In the genomic region with DNA sequence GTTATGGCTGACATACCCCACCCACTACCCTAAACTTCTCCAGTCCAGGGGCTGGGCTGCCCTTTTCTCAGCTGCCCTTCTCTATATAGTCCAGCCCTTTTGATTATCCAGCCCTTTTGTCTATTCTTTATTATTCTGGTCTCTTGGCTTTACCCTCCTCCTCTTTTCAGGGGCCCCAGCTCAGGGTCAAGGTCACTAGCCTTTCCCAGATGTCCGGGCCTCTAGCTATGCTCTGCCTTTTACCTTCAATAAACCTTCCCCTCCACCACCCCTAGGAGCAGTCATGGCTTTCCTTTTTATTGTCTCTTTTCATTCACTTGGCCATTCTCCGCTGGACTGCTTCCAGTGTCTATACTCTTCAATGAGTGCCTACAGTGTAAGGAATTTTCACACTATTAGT, we compare ENCODE assay signal across 25 mouse cellular contexts. TPM values are rescaled to one million over a fixed set of nuclear protein-coding genes. Genes with fewer than 3 reads are reported as not detected.
DNase-seq lines count a peak whose midpoint lies in the region; ATAC-seq lines count a peak whose summit lies in the region.
"Had no signal": no experiment of that assay in that cellular context is flagged by ENCODE, and none has a peak within 500 bp of the region (broad histone marks: within the 10 kb centered on the region; RNA-seq: fewer than 3 reads in every experiment).

No protein-coding gene starts in this region.

- no peaks in the 10 kb centered on the region for H3K27me3 ChIP-seq in hindbrain, embryonic 10.5 days (ENCODE audit: insufficient read depth, poor library complexity, severe bottlenecking)
- no peaks in the 10 kb centered on the region for H3K27me3 ChIP-seq in hindbrain, embryonic 14.5 days (ENCODE audit: control insufficient read depth, insufficient read depth, low read length)
- no peaks in the 10 kb centered on the region for H3K27me3 ChIP-seq in neural tube, embryonic 15.5 days (replicated peaks)
- no peaks in the 10 kb centered on the region for H3K27me3 ChIP-seq in embryonic facial prominence, embryonic 10.5 days (replicated peaks; ENCODE audit: low read depth, poor library complexity, severe bottlenecking)
- H3K27me3 ChIP-seq: embryonic facial prominence, embryonic 13.5 days; forebrain, embryonic 12.5 days; forebrain, embryonic 15.5 days; heart, embryonic 12.5 days; heart, embryonic 15.5 days; hindbrain, embryonic 15.5 days had no signal

- peak overlapping the region; percentile 56; the same call in 1 of the 2 replicates for H3K27ac ChIP-seq in hindbrain, embryonic 10.5 days
- H3K27ac ChIP-seq in hindbrain, embryonic 14.5 days: no peak overlapping the region
- H3K27ac ChIP-seq in neural tube, embryonic 15.5 days (replicated peaks): no peak overlapping the region
- no peak overlapping the region for H3K27ac ChIP-seq in embryonic facial prominence, embryonic 10.5 days (replicated peaks)
- H3K27ac ChIP-seq: embryonic facial prominence, embryonic 13.5 days; forebrain, embryonic 12.5 days; forebrain, embryonic 15.5 days; heart, embryonic 15.5 days; hindbrain, embryonic 15.5 days had no signal

- H3K4me3 ChIP-seq in hindbrain, embryonic 10.5 days: no peak overlapping the region
- H3K4me3 ChIP-seq in hindbrain, embryonic 14.5 days (replicated peaks; ENCODE audit: low read length): no peak overlapping the region
- no peak overlapping the region for H3K4me3 ChIP-seq in neural tube, embryonic 15.5 days (replicated peaks)
- no peak overlapping the region for H3K4me3 ChIP-seq in embryonic facial prominence, embryonic 10.5 days
- H3K4me3 ChIP-seq: embryonic facial prominence, embryonic 13.5 days; erythroblast, embryonic 14.5 days; forebrain, embryonic 12.5 days; forebrain, embryonic 15.5 days; heart, embryonic 12.5 days; heart, embryonic 15.5 days; hindbrain, embryonic 15.5 days had no signal

- no peak for ATAC-seq in hindbrain, embryonic 14.5 days (ENCODE audit: low FRiP score)
- no peak for ATAC-seq in neural tube, embryonic 15.5 days (ENCODE audit: low FRiP score)
- ATAC-seq: CD4-positive, CD25-positive, alpha-beta regulatory T cell, adult 4 months; forebrain, embryonic 15.5 days had no signal

- DNase-seq in hindbrain, embryonic 10.5 days (ENCODE audit: low spot score): peak; percentile 58
- DNase-seq in hindbrain, embryonic 14.5 days (ENCODE audit: low spot score): no peak
- peak; percentile 9 for DNase-seq in lung, postnatal 25 days (ENCODE audit: low spot score)
- DNase-seq in lung, postnatal 10 days: no peak
- peak; percentile 29 for DNase-seq in neural tube, embryonic 10.5 days (ENCODE audit: extremely low spot score, low spot score)
- DNase-seq in embryonic facial prominence, embryonic 10.5 days (ENCODE audit: low spot score): peak; percentile 16
- DNase-seq in layer of hippocampus, postnatal 14 days (ENCODE audit: low spot score in 2 of 2): no peak
- DNase-seq: adrenal gland, postnatal 10 days; adrenal gland, postnatal 36 days; cerebellum, adult 18-20 months; cerebellum, adult 9-10 months; cerebellum, postnatal 14 days; gastrocnemius, postnatal 25 days; heart, adult 18-20 months; heart, postnatal 10 days; heart, postnatal 36 days had no signal

- H3K36me3 ChIP-seq in hindbrain, embryonic 10.5 days: no peaks in the 10 kb centered on the region
- no peaks in the 10 kb centered on the region for H3K36me3 ChIP-seq in hindbrain, embryonic 14.5 days (replicated peaks; ENCODE audit: control insufficient read depth, insufficient read depth)
- H3K36me3 ChIP-seq in neural tube, embryonic 15.5 days: no peaks in the 10 kb centered on the region
- H3K36me3 ChIP-seq in embryonic facial prominence, embryonic 10.5 days (replicated peaks): no peaks in the 10 kb centered on the region
- H3K36me3 ChIP-seq: embryonic facial prominence, embryonic 13.5 days; forebrain, embryonic 12.5 days; forebrain, embryonic 15.5 days; heart, embryonic 12.5 days; heart, embryonic 15.5 days; hindbrain, embryonic 15.5 days had no signal

- peaks cover 21% of the 10 kb centered on the region for H3K4me1 ChIP-seq in hindbrain, embryonic 10.5 days (replicated peaks)
- H3K4me1 ChIP-seq in hindbrain, embryonic 14.5 days (replicated peaks; ENCODE audit: control insufficient read depth, insufficient read depth, low read length): no peaks in the 10 kb centered on the region
- no peaks in the 10 kb centered on the region for H3K4me1 ChIP-seq in neural tube, embryonic 15.5 days
- peaks cover 13% of the 10 kb centered on the region for H3K4me1 ChIP-seq in embryonic facial prominence, embryonic 10.5 days
- H3K4me1 ChIP-seq: embryonic facial prominence, embryonic 13.5 days; forebrain, embryonic 15.5 days; hindbrain, embryonic 15.5 days had no signal

- no peak overlapping the region for H3K4me2 ChIP-seq in hindbrain, embryonic 14.5 days (replicated peaks)
- no peak overlapping the region for H3K4me2 ChIP-seq in neural tube, embryonic 15.5 days
- H3K4me2 ChIP-seq: embryonic facial prominence, embryonic 13.5 days; forebrain, embryonic 12.5 days; forebrain, embryonic 15.5 days; heart, embryonic 12.5 days; heart, embryonic 15.5 days; hindbrain, embryonic 15.5 days had no signal

- H3K9ac ChIP-seq in hindbrain, embryonic 14.5 days: no peak overlapping the region
- H3K9ac ChIP-seq in neural tube, embryonic 15.5 days (replicated peaks): no peak overlapping the region
- H3K9ac ChIP-seq: embryonic facial prominence, embryonic 13.5 days; forebrain, embryonic 12.5 days; forebrain, embryonic 15.5 days; heart, embryonic 12.5 days; heart, embryonic 15.5 days; hindbrain, embryonic 15.5 days had no signal

- 34% methylated on average over 2 of the region's 2 CpGs for WGBS in hindbrain, embryonic 10.5 days
- WGBS in hindbrain, embryonic 14.5 days: 24% methylated on average over 2 of the region's 2 CpGs
- WGBS in neural tube, embryonic 15.5 days: 18% methylated on average over 2 of the region's 2 CpGs
- 53% methylated on average over 2 of the region's 2 CpGs for WGBS in embryonic facial prominence, embryonic 10.5 days

- no peaks in the 10 kb centered on the region for H3K9me3 ChIP-seq in hindbrain, embryonic 10.5 days
- H3K9me3 ChIP-seq in hindbrain, embryonic 14.5 days (ENCODE audit: control insufficient read depth, low read length): no peaks in the 10 kb centered on the region
- H3K9me3 ChIP-seq in neural tube, embryonic 15.5 days (replicated peaks): no peaks in the 10 kb centered on the region
- no peaks in the 10 kb centered on the region for H3K9me3 ChIP-seq in embryonic facial prominence, embryonic 10.5 days
- H3K9me3 ChIP-seq: embryonic facial prominence, embryonic 13.5 days; forebrain, embryonic 12.5 days; forebrain, embryonic 15.5 days; heart, embryonic 12.5 days; heart, embryonic 15.5 days; hindbrain, embryonic 15.5 days had no signal

RNA-seq across cellular contexts. Expression of a gene that starts 22.7 kb away (rescaled TPM):
- polyA plus RNA-seq in hindbrain, embryonic 10.5 days (2016; fragmentation: Nextera tagmentation; extraction: Ambion mirVana): 4.6 and 5.9 TPM in 2 replicates
- 6.5 and 6.9 TPM in 2 replicates for polyA plus RNA-seq in hindbrain, embryonic 14.5 days (2014; fragmentation: Nextera tagmentation; extraction: Ambion mirVana)
- polyA plus RNA-seq in neural tube, embryonic 15.5 days (2015; fragmentation: Nextera tagmentation; extraction: Ambion mirVana): 6.6 and 11.8 TPM in 2 replicates
- polyA plus RNA-seq in embryonic facial prominence, embryonic 10.5 days (2016; fragmentation: Nextera tagmentation; extraction: Ambion mirVana): 4.7 and 5.5 TPM in 2 replicates
- total RNA-seq in layer of hippocampus, postnatal 14 days (2021): 1 to 10 TPM; 4.3 to 5.9 TPM
- polyA plus RNA-seq: erythroblast, embryonic 14.5 days had no signal

Comparison
In these comparisons a context has a peak if more than half of its experiments do, and no peak if none do; other contexts are left out.
1. DNase-seq: peak in hindbrain, embryonic 10.5 days (single experiment), lung, postnatal 25 days (single experiment), neural tube, embryonic 10.5 days (single experiment) and embryonic facial prominence, embryonic 10.5 days (single experiment); none in hindbrain, embryonic 14.5 days (single experiment), lung, postnatal 10 days (single experiment) and layer of hippocampus, postnatal 14 days (0 of 2).